Mouse (Mus musculus) cerebellum, adult 2 months (tissue): Measurements from ENCODE around the gene Rabgap1.

Experiments
- CTCF ChIP-seq: fragments of 200-500 bp; IDR thresholded peaks from 2 replicates; pipeline ENCODE4 v1.5.1; 2011; ENCODE audit warnings: low read depth, mild to moderate bottlenecking, control low read depth, low read length, moderate library complexity, borderline replicate concordance; ENCODE audit not compliant: insufficient read depth
- POLR2A ChIP-seq: fragments of 200-500 bp; IDR thresholded peaks from 2 replicates; pipeline ENCODE4 v1.6.1; 2011; ENCODE audit warnings: low read length, control low read depth, borderline replicate concordance; ENCODE audit not compliant: insufficient read depth

DNA sequence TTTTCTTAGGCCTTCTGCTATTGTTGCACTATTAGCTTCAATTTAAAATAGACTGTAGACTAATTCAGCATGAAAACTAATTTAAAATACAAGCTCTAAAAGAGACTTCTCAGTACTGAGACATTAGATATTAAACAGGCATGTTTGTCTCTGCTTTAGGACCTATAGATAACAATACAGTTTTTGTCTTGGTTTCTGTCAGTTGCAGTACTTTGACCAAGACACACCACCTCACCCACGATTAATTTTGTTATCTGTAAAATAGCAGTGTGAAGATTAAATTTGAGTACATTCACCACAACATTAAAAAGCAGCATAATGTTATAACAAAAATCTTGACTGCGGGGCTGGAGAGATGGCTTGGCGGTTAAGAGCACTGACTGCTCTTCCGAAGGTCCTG lies 23.2 kb downstream of the Rabgap1 start:
- no peak for TF ChIP-seq POLR2A
- TF ChIP-seq CTCF = no peak
